9 mouse cellular contexts compared by ENCODE assay signal in genomic region chr4:124695786-124696516, GRCm38 (mm10). TPM values are rescaled to one million over a fixed set of nuclear protein-coding genes. Genes with fewer than 3 reads are reported as not detected.
DNase-seq lines count a peak whose midpoint lies in the region; ATAC-seq and TF ChIP-seq lines count a peak whose summit lies in the region.
"Had no signal": no experiment of that assay in that cellular context is flagged by ENCODE, and none has a peak within 500 bp of the region (broad histone marks: within the 10 kb centered on the region; RNA-seq: fewer than 3 reads in every experiment).

No protein-coding gene starts in this region.

- peak; percentile 89 for DNase-seq in heart, adult 11 months
- no peak for DNase-seq in heart, adult 2 months
- DNase-seq in R1 (ENCODE audit: low read depth, low spot score): peak; percentile 86
- DNase-seq in skeletal muscle tissue, adult 2 months (ENCODE audit: low read depth, low spot score): peak; percentile 90
- DNase-seq in midbrain, embryonic 14.5 days: no peak
- no peak for DNase-seq in ovary, adult 18-20 months (ENCODE audit: low spot score)
- no peak for DNase-seq in left cerebral cortex, postnatal 4 days

- no peaks in the 10 kb centered on the region for H3K27me3 ChIP-seq in heart, adult 2 months (ENCODE audit: control insufficient read depth, insufficient read depth, low read length)
- H3K27me3 ChIP-seq in kidney, embryonic 14.5 days (ENCODE audit: control insufficient read depth, insufficient read depth, low read length): no peaks in the 10 kb centered on the region
- peaks cover 7% of the 10 kb centered on the region; the same call in 1 of the 2 replicates for H3K27me3 ChIP-seq in midbrain, embryonic 14.5 days (ENCODE audit: control insufficient read depth, insufficient read depth, low read length)

- TF ChIP-seq CTCF in heart, adult 2 months (IDR thresholded peaks at IDR 0.05): no peak

- TF ChIP-seq POLR2A in heart, adult 2 months (IDR thresholded peaks at IDR 0.05; ENCODE audit: insufficient read depth, low read depth, low read length): no peak

- no peak overlapping the region for H3K27ac ChIP-seq in heart, adult 2 months
- no peak overlapping the region for H3K27ac ChIP-seq in kidney, embryonic 14.5 days (ENCODE audit: low read depth, low read length)
- H3K27ac ChIP-seq in midbrain, embryonic 14.5 days (replicated peaks; ENCODE audit: low read depth, low read length): no peak overlapping the region
- H3K27ac ChIP-seq: forebrain, embryonic 12.5 days had no signal

- no peaks in the 10 kb centered on the region for H3K9me3 ChIP-seq in kidney, embryonic 14.5 days (ENCODE audit: control insufficient read depth, low read length)
- H3K9me3 ChIP-seq in midbrain, embryonic 14.5 days (ENCODE audit: control insufficient read depth, low read length): no peaks in the 10 kb centered on the region
- H3K9me3 ChIP-seq: forebrain, embryonic 12.5 days had no signal

- H3K36me3 ChIP-seq in heart, adult 2 months (ENCODE audit: control insufficient read depth, insufficient read depth, low read length): peaks cover 4% of the 10 kb centered on the region
- H3K36me3 ChIP-seq in kidney, embryonic 14.5 days (ENCODE audit: control insufficient read depth, insufficient read depth, low read length): no peaks in the 10 kb centered on the region
- 0 out of 2 replicates have a peak, but pooled peaks cover 1% of the 10 kb centered on the region for H3K36me3 ChIP-seq in midbrain, embryonic 14.5 days (ENCODE audit: control insufficient read depth, insufficient read depth, low read length)
- H3K36me3 ChIP-seq: forebrain, embryonic 12.5 days had no signal

- intact Hi-C loops in heart, adult 2 months (cut with DNase I): no loop called here
- intact Hi-C loops in left cerebral cortex, postnatal 4 days (cut with DNase I): no loop called here

- 0 out of 2 replicates have a peak, but pooled peaks cover 1% of the 10 kb centered on the region for H3K79me2 ChIP-seq in heart, adult 2 months (replicated peaks; ENCODE audit: control insufficient read depth, insufficient read depth, low read length)

- TF ChIP-seq EP300 in heart, adult 2 months (IDR thresholded peaks at IDR 0.05; ENCODE audit: insufficient read depth, low read depth, low read length): no peak

- 0 out of 2 replicates have a peak overlapping the region, but pooled peaks have one; percentile 15 for H3K4me2 ChIP-seq in kidney, embryonic 14.5 days (replicated peaks; ENCODE audit: low read depth, low read length)
- H3K4me2 ChIP-seq in midbrain, embryonic 14.5 days (ENCODE audit: low read length): no peak overlapping the region
- H3K4me2 ChIP-seq: forebrain, embryonic 12.5 days had no signal

- H3K4me3 ChIP-seq in heart, adult 2 months: no peak overlapping the region
- H3K4me3 ChIP-seq in kidney, embryonic 14.5 days (ENCODE audit: low read length): 0 out of 2 replicates have a peak overlapping the region, but pooled peaks have one; percentile 10
- no peak overlapping the region for H3K4me3 ChIP-seq in midbrain, embryonic 14.5 days (replicated peaks; ENCODE audit: low read depth, low read length)
- H3K4me3 ChIP-seq: forebrain, embryonic 12.5 days had no signal

- H3K4me1 ChIP-seq in heart, adult 2 months (ENCODE audit: control insufficient read depth, insufficient read depth, low read length): peaks cover 2% of the 10 kb centered on the region
- peaks cover 19% of the 10 kb centered on the region for H3K4me1 ChIP-seq in kidney, embryonic 14.5 days (ENCODE audit: control insufficient read depth, insufficient read depth, low read length)
- H3K4me1 ChIP-seq in midbrain, embryonic 14.5 days (ENCODE audit: control insufficient read depth, insufficient read depth, low read length): peaks cover 20% of the 10 kb centered on the region

- WGBS in heart, adult 2 months: 32% methylated on average over 18 of the region's 18 CpGs
- 8% methylated on average over 18 of the region's 18 CpGs for whole genome bisulfite sequencing in kidney, embryonic 14.5 days
- WGBS in midbrain, embryonic 14.5 days: 15% methylated on average over 18 of the region's 18 CpGs

- H3K9ac ChIP-seq in heart, adult 2 months (ENCODE audit: low read depth, low read length): no peak overlapping the region
- no peak overlapping the region for H3K9ac ChIP-seq in kidney, embryonic 14.5 days (ENCODE audit: low read depth, low read length)
- no peak overlapping the region for H3K9ac ChIP-seq in midbrain, embryonic 14.5 days (replicated peaks; ENCODE audit: low read length)
- H3K9ac ChIP-seq: forebrain, embryonic 12.5 days had no signal

- no peak for ATAC-seq in kidney, embryonic 14.5 days (ENCODE audit: low FRiP score, low TSS enrichment)
- ATAC-seq in midbrain, embryonic 14.5 days (ENCODE audit: low FRiP score, low TSS enrichment): no peak

RNA-seq across cellular contexts. Expression of gene Utp11, which starts 2.6 kb away (rescaled TPM):
- total RNA-seq in heart, adult 2 months (2021): 10 to 100 TPM; 12.1 to 13.5 TPM
- polyA plus RNA-seq in heart, adult 2 months (2012; rRNA removed): 4.0 and 6.2 TPM in 2 replicates
- polyA plus RNA-seq in kidney, embryonic 14.5 days (2014; fragmentation: Nextera tagmentation; extraction: Ambion mirVana): 67.9 and 93.7 TPM in 2 replicates
- polyA plus RNA-seq in midbrain, embryonic 14.5 days (2014; fragmentation: Nextera tagmentation; extraction: Ambion mirVana): 37.6 and 38.2 TPM in 2 replicates
- total RNA-seq in left cerebral cortex, postnatal 4 days (2021): 10 to 100 TPM; 16.5 to 20.2 TPM

RNA-seq across cellular contexts. Expression of gene Fhl3, which starts 4.5 kb away (rescaled TPM):
- total RNA-seq in heart, adult 2 months (2021): 10 to 100 TPM in 1 of 2 experiments, 1 to 10 TPM in 1; 7.8 to 11.5 TPM
- polyA plus RNA-seq in heart, adult 2 months (2012; rRNA removed): 10.1 and 17.9 TPM in 2 replicates
- polyA plus RNA-seq in kidney, embryonic 14.5 days (2014; fragmentation: Nextera tagmentation; extraction: Ambion mirVana): 9.5 and 9.7 TPM in 2 replicates
- polyA plus RNA-seq in midbrain, embryonic 14.5 days (2014; fragmentation: Nextera tagmentation; extraction: Ambion mirVana): 0.73 and 1.8 TPM in 2 replicates
- 1 to 10 TPM; 4.3 to 4.9 TPM for total RNA-seq in left cerebral cortex, postnatal 4 days (2021)

RNA-seq across cellular contexts. Expression of gene Sf3a3, which starts 18.6 kb away (rescaled TPM):
- total RNA-seq in heart, adult 2 months (2021): 10 to 100 TPM; 18.0 to 19.4 TPM
- polyA plus RNA-seq in heart, adult 2 months (2012; rRNA removed): 7.7 and 11.5 TPM in 2 replicates
- 177 and 183 TPM in 2 replicates for polyA plus RNA-seq in kidney, embryonic 14.5 days (2014; fragmentation: Nextera tagmentation; extraction: Ambion mirVana)
- polyA plus RNA-seq in midbrain, embryonic 14.5 days (2014; fragmentation: Nextera tagmentation; extraction: Ambion mirVana): 94.9 and 116 TPM in 2 replicates
- total RNA-seq in left cerebral cortex, postnatal 4 days (2021): 10 to 100 TPM; 45.9 to 47.3 TPM

RNA-seq across cellular contexts. Expression of gene Pou3f1, which starts 39.3 kb away (rescaled TPM):
- under 1 TPM; 0.08 to 0.16 TPM for total RNA-seq in heart, adult 2 months (2021)
- polyA plus RNA-seq in heart, adult 2 months (2012; rRNA removed): 0.04 and 0.09 TPM in 2 replicates
- polyA plus RNA-seq in kidney, embryonic 14.5 days (2014; fragmentation: Nextera tagmentation; extraction: Ambion mirVana): 1.6 and 1.7 TPM in 2 replicates
- 21.7 and 22.6 TPM in 2 replicates for polyA plus RNA-seq in midbrain, embryonic 14.5 days (2014; fragmentation: Nextera tagmentation; extraction: Ambion mirVana)
- 10 to 100 TPM; 42.4 to 52.0 TPM for total RNA-seq in left cerebral cortex, postnatal 4 days (2021)

RNA-seq across cellular contexts. Expression of gene Inpp5b, which starts 45.7 kb away (rescaled TPM):
- 1 to 10 TPM; 8.0 to 8.2 TPM for total RNA-seq in heart, adult 2 months (2021)
- 17.8 and 29.8 TPM in 2 replicates for polyA plus RNA-seq in heart, adult 2 months (2012; rRNA removed)
- polyA plus RNA-seq in kidney, embryonic 14.5 days (2014; fragmentation: Nextera tagmentation; extraction: Ambion mirVana): 22.2 and 26.4 TPM in 2 replicates
- polyA plus RNA-seq in midbrain, embryonic 14.5 days (2014; fragmentation: Nextera tagmentation; extraction: Ambion mirVana): 16.4 and 26.4 TPM in 2 replicates
- total RNA-seq in left cerebral cortex, postnatal 4 days (2021): 10 to 100 TPM; 30.4 to 33.6 TPM

Comparison
In these comparisons a context has a peak if more than half of its experiments do, and no peak if none do; other contexts are left out.
1. DNase-seq: peak in heart, adult 11 months (single experiment), R1 (single experiment) and skeletal muscle tissue, adult 2 months (single experiment); none in heart, adult 2 months (0 of 2), midbrain, embryonic 14.5 days (single experiment), ovary, adult 18-20 months (single experiment) and left cerebral cortex, postnatal 4 days (single experiment).